Mouse (Mus musculus): ENCODE measurements around the gene Ccdc7a. TPM values are rescaled to one million over a fixed set of nuclear protein-coding genes. Genes with fewer than 3 reads are reported as not detected.

Ccdc7a gene
- polyA plus RNA-seq, 1 experiment, result not detected

DNA sequence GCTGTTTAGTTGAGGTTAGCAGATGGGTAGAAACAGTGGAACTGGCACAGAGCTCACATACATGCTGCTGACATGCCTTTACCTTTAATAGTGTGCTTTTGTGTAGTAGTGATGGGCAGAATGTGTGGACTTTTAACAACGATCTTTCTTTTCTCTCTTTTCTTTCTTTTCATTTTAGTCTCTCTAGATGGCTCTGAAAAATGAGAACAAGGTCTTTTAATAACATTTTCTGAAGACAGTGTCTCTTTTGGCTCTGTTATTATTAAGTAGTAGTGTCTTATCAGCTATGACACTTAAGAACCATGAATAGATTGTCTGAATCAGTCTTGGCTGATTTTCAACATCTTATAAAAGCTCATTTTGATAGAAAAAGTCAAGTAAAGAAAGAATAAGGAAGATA lies 266.7 kb downstream of the Ccdc7a start, which contains the start of gene Gm3952:
Gene Gm3952 (minus strand): TSS at position 101 of the 400 bp plus-strand sequence.
- WGBS, result 69% methylated on average over 1 of the region's 1 CpGs
- no peak within 1 kb of the TSS for H3K4me3 ChIP-seq (replicated peaks; ENCODE audit: control insufficient read depth, low read depth, low read length)
- H3K4me1 ChIP-seq (ENCODE audit: control insufficient read depth, insufficient read depth, low read length), result no peaks in the 10 kb centered on the region
- TF ChIP-seq POLR2A (IDR thresholded peaks at IDR 0.05; ENCODE audit: borderline replicate concordance, control insufficient read depth, low read depth, low read length) (no peak), CTCF (IDR thresholded peaks at IDR 0.05; ENCODE audit: control insufficient read depth, insufficient read depth, low read length) (no peak)
- no peak within 1 kb of the TSS for H3K27ac ChIP-seq (ENCODE audit: control insufficient read depth, insufficient read depth, low read depth, low read length, poor library complexity)

DNA sequence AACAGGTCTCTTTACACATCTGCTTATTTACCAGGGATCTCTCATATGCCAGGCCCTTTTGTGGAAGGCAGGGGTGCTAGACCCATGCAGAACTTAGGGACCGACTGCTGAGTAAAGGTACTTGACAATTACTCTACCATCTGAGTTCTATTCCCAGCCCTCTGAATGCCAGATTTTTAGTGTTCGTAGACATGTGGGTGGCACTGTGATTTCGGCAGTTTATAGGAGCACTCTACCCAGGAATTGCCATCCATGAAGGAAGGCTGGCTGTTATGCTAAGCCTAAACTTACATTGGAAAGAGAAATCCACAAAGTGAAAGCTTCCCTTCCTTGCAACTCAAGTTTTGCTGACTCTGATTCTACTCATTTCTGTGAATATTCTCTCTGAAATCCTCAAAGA lies 329.6 kb downstream of the Ccdc7a start:
- Histone ChIP-seq H3K4me3 (replicated peaks; ENCODE audit: control insufficient read depth, low read depth, low read length) (no peak overlapping the region), H3K27ac (ENCODE audit: control insufficient read depth, insufficient read depth, low read depth, low read length, poor library complexity) (no peak overlapping the region), H3K4me1 (ENCODE audit: control insufficient read depth, insufficient read depth, low read length) (no peaks in the 10 kb centered on the region)
- TF ChIP-seq POLR2A (IDR thresholded peaks at IDR 0.05; ENCODE audit: borderline replicate concordance, control insufficient read depth, low read depth, low read length) (no peak), CTCF (IDR thresholded peaks at IDR 0.05; ENCODE audit: control insufficient read depth, insufficient read depth, low read length) (no peak)
- 94% methylated on average over 3 of the region's 3 CpGs for WGBS

DNA sequence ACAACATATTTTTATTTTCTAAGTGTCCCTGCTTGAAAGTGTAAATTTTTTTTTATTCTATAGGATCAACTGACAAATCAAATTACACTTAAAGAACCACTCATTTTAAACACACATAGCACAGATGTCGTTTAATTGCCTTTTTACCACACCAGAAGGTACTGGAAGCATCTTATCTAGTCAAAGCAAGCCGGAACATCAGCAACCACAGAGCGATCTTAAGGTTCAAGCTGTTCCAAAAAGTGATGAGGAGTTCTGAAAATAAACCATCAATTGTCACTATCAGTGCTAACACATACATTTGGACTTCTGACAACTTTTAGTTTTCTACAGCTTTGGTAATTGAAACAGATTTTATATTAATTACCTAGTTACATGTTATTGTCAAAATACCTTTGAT lies 331.2 kb downstream of the Ccdc7a start:
- no peak overlapping the region for H3K4me3 ChIP-seq (replicated peaks; ENCODE audit: control insufficient read depth, low read depth, low read length)
- 63% methylated on average over 3 of the region's 3 CpGs for WGBS

DNA sequence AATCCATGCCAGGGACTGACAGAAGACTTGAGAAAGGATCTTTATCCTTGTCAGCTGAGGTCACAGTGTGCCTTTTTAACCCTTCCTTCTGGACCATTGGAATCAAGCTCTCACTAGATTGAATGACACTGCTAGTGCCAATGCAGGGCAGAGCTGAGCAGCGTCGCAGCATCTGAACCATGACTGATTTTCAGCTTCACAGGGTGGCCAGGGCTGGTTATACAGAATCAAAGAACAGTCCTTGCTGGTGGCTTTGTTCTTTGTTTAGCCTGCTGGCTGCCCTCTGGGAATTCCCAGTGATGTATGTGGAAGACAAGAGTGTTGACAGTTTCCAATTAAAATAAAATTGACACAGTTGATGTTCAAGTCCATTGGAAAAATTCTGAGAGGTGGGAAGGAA lies 333.1 kb downstream of the Ccdc7a start:
- H3K4me3 ChIP-seq (replicated peaks; ENCODE audit: control insufficient read depth, low read depth, low read length), result no peak overlapping the region
- 92% methylated on average over 2 of the region's 2 CpGs for WGBS

More for the DNA sequence above, 331.2 kb downstream of the Ccdc7a start:
- no peak for TF ChIP-seq CTCF (IDR thresholded peaks at IDR 0.05; ENCODE audit: control insufficient read depth, insufficient read depth, low read length)
- TF ChIP-seq POLR2A (IDR thresholded peaks at IDR 0.05; ENCODE audit: borderline replicate concordance, control insufficient read depth, low read depth, low read length), result no peak
- no peak overlapping the region for H3K27ac ChIP-seq (ENCODE audit: control insufficient read depth, insufficient read depth, low read depth, low read length, poor library complexity)
- no peaks in the 10 kb centered on the region for H3K4me1 ChIP-seq (ENCODE audit: control insufficient read depth, insufficient read depth, low read length)

DNA sequence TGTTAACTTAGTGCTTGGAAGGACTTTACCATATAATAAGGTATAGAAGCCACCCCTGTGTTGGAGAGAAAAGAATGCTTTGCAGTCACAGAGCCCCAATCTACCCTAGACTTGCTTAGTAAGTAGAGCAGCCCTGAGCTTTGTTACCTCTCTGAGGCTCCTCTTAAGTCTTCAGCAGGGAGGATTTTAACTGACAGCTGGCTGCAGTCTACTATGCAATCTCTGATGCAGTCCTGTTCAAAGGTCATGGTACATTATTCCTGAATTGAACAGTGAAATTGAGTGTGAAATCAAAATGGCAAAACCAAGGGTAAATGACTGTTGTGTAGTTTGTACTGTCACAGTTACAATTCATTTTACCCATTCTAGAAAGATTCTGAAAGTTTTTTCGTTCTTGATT lies 338.1 kb downstream of the Ccdc7a start:
- TF ChIP-seq POLR2A (IDR thresholded peaks at IDR 0.05; ENCODE audit: borderline replicate concordance, control insufficient read depth, low read depth, low read length) (no peak), CTCF (IDR thresholded peaks at IDR 0.05; ENCODE audit: control insufficient read depth, insufficient read depth, low read length) (no peak)
- 87% methylated on average over 1 of the region's 1 CpGs for WGBS
- H3K4me1 ChIP-seq (ENCODE audit: control insufficient read depth, insufficient read depth, low read length), result no peaks in the 10 kb centered on the region
- H3K4me3 ChIP-seq (replicated peaks; ENCODE audit: control insufficient read depth, low read depth, low read length), result no peak overlapping the region
- no peak overlapping the region for H3K27ac ChIP-seq (ENCODE audit: control insufficient read depth, insufficient read depth, low read depth, low read length, poor library complexity)

More for the DNA sequence above, 333.1 kb downstream of the Ccdc7a start:
- TF ChIP-seq CTCF (IDR thresholded peaks at IDR 0.05; ENCODE audit: control insufficient read depth, insufficient read depth, low read length), result no peak
- TF ChIP-seq POLR2A (IDR thresholded peaks at IDR 0.05; ENCODE audit: borderline replicate concordance, control insufficient read depth, low read depth, low read length), result no peak
- no peaks in the 10 kb centered on the region for H3K4me1 ChIP-seq (ENCODE audit: control insufficient read depth, insufficient read depth, low read length)
- H3K27ac ChIP-seq (ENCODE audit: control insufficient read depth, insufficient read depth, low read depth, low read length, poor library complexity), result no peak overlapping the region

DNA sequence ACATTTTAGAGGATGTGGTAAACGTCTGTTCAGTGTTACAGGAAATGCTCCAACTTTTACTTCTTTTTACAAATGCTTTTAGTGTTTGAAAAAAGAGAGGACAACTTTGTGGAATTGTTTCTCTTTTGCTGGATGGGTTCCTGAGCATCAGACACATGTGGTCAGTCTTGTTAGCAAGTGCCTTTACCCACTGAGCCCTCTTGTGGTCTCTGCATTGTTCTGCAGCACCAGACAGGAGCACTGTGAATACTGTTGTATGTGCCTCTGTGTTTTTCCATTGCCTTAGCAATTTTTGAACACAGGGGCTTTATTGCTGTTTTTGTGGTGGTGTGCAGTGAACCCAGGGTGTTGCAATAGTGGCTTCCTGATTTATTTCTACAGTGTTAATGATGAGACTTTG lies 340.5 kb downstream of the Ccdc7a start:
- no peak overlapping the region for H3K27ac ChIP-seq (ENCODE audit: control insufficient read depth, insufficient read depth, low read depth, low read length, poor library complexity)
- no peaks in the 10 kb centered on the region for H3K4me1 ChIP-seq (ENCODE audit: control insufficient read depth, insufficient read depth, low read length)
- 19% methylated on average over 1 of the region's 1 CpGs for WGBS
- no peak overlapping the region for H3K4me3 ChIP-seq (replicated peaks; ENCODE audit: control insufficient read depth, low read depth, low read length)
- TF ChIP-seq POLR2A (IDR thresholded peaks at IDR 0.05; ENCODE audit: borderline replicate concordance, control insufficient read depth, low read depth, low read length) (no peak), CTCF (IDR thresholded peaks at IDR 0.05; ENCODE audit: control insufficient read depth, insufficient read depth, low read length) (no peak)

DNA sequence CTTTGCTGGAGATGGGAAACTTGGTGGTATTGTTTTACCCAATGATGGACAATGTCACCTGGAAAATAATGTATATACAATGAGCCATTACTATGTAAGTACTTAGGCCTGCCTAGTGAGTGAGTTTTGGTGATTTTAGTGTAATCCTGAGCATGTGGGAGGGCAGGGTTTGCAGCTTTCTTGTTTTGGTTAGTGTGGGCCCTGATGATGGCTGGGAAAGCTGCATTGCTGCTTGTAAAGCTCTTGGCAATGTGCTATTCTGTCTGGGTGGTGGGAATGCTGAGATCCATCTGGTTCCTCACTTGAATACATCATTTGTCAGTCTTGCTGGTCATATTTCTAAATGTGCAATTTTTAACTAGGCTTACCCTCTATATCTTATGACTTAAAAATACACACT lies 349.1 kb downstream of the Ccdc7a start:
- Histone ChIP-seq H3K4me1 (ENCODE audit: control insufficient read depth, insufficient read depth, low read length) (no peaks in the 10 kb centered on the region), H3K4me3 (replicated peaks; ENCODE audit: control insufficient read depth, low read depth, low read length) (no peak overlapping the region), H3K27ac (ENCODE audit: control insufficient read depth, insufficient read depth, low read depth, low read length, poor library complexity) (no peak overlapping the region)
- TF ChIP-seq CTCF (IDR thresholded peaks at IDR 0.05; ENCODE audit: control insufficient read depth, insufficient read depth, low read length) (no peak), POLR2A (IDR thresholded peaks at IDR 0.05; ENCODE audit: borderline replicate concordance, control insufficient read depth, low read depth, low read length) (no peak)

DNA sequence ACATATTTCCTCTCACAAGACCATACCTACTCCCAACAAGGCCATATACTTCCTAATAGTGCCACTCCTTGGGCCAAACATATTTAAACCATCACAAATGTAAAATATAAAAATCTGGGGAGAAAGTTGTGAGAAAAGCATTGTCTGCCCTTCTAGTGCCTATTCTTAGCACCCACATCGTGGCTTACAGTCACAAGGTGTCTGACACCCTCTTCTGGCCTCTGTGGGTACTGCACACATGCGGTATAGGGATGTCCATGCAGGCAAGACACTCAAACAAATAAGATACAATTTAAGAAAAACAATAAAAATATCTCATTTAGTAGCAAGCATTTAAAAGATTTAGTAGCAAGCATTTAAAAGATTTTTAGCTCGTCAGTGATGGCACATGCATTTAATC lies 356.1 kb downstream of the Ccdc7a start:
- 53% methylated on average over 3 of the region's 3 CpGs for WGBS
- no peak overlapping the region for H3K4me3 ChIP-seq (replicated peaks; ENCODE audit: control insufficient read depth, low read depth, low read length)
- no peak for TF ChIP-seq POLR2A (IDR thresholded peaks at IDR 0.05; ENCODE audit: borderline replicate concordance, control insufficient read depth, low read depth, low read length)
- peak; percentile 83 for TF ChIP-seq CTCF (IDR thresholded peaks at IDR 0.05; ENCODE audit: control insufficient read depth, insufficient read depth, low read length)
- no peak overlapping the region for H3K27ac ChIP-seq (ENCODE audit: control insufficient read depth, insufficient read depth, low read depth, low read length, poor library complexity)
- no peaks in the 10 kb centered on the region for H3K4me1 ChIP-seq (ENCODE audit: control insufficient read depth, insufficient read depth, low read length)

DNA sequence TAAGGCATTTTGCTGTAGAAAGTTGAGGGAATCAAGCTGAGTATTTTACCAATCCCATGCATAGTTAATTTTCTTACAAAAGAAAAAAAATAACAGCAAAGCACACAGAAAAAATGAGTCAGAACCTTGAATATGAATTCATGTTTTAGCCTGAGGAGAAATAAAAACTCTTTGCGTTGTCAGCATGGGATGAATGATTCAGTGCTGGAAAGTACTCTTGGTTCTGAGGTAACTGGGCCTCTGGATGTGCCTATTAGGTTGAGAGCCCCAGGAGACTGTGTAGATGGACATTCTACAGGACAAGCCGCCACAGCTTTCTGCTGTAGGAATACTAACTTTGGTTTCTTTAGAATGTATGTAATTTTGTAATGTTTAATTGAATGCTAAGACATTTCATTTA lies 360.5 kb downstream of the Ccdc7a start:
- Histone ChIP-seq H3K27ac (ENCODE audit: control insufficient read depth, insufficient read depth, low read depth, low read length, poor library complexity) (no peak overlapping the region), H3K4me3 (replicated peaks; ENCODE audit: control insufficient read depth, low read depth, low read length) (no peak overlapping the region), H3K4me1 (ENCODE audit: control insufficient read depth, insufficient read depth, low read length) (no peaks in the 10 kb centered on the region)
- WGBS, result 88% methylated on average over 2 of the region's 2 CpGs
- TF ChIP-seq POLR2A (IDR thresholded peaks at IDR 0.05; ENCODE audit: borderline replicate concordance, control insufficient read depth, low read depth, low read length) (no peak), CTCF (IDR thresholded peaks at IDR 0.05; ENCODE audit: control insufficient read depth, insufficient read depth, low read length) (no peak)

Data from bone marrow, adult 2 months (tissue).